Mouse (Mus musculus): ENCODE measurements around the gene Mrgbp. TPM values are rescaled to one million over a fixed set of nuclear protein-coding genes. Genes with fewer than 3 reads are reported as not detected.

Mrgbp gene
- 40.8 and 41.8 TPM in 2 replicates for polyA plus RNA-seq (2014; fragmentation: Nextera tagmentation; extraction: Ambion mirVana)

DNA sequence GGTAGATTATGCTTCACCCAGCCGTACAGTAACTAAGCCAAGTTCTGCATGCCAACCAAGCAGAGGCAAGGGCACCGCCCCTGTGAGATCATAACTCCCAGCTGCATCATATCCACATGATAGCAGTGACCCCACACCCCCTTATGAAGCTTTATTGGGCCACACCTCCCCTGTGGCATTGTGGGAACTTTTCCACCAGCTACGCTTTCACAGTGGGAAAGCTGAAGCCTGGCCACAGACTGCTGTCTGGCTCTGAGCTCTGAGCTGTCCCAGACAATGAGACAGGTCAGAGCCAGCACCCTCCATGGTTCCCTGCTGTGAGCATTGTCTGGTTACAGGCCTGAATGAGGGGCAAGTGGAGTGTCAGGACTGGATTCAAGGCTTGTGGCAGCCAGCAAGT lies at the start of gene Mrgbp:
Gene Mrgbp, plus strand, starts transcription at position 303 of the 400 bp plus-strand sequence.
- WGBS = 81% methylated on average over 3 of the region's 3 CpGs
- H3K27me3 ChIP-seq (ENCODE audit: control insufficient read depth, insufficient read depth, low read length) = no peaks in the 10 kb centered on the region
- H3K4me2 ChIP-seq (ENCODE audit: low read depth) = no peak within 1 kb of the TSS
- H3K4me3 ChIP-seq (ENCODE audit: low read depth, low read length) = no peak within 1 kb of the TSS
- ATAC-seq (ENCODE audit: insufficient read depth, low FRiP score, low TSS enrichment) (no peak), DNase-seq (ENCODE audit: low spot score) (no peak)
- no peak within 1 kb of the TSS for H3K9ac ChIP-seq (ENCODE audit: low read length)
- no peaks in the 10 kb centered on the region for H3K36me3 ChIP-seq (ENCODE audit: control insufficient read depth, insufficient read depth, low read length)
- no peak within 1 kb of the TSS for H3K27ac ChIP-seq (ENCODE audit: low read depth, low read length)
- 0 out of 2 replicates have a peak, but pooled peaks cover 4% of the 10 kb centered on the region for H3K4me1 ChIP-seq (ENCODE audit: control insufficient read depth, insufficient read depth, low read length)
- H3K9me3 ChIP-seq (ENCODE audit: control insufficient read depth, low read length) = no peaks in the 10 kb centered on the region

DNA sequence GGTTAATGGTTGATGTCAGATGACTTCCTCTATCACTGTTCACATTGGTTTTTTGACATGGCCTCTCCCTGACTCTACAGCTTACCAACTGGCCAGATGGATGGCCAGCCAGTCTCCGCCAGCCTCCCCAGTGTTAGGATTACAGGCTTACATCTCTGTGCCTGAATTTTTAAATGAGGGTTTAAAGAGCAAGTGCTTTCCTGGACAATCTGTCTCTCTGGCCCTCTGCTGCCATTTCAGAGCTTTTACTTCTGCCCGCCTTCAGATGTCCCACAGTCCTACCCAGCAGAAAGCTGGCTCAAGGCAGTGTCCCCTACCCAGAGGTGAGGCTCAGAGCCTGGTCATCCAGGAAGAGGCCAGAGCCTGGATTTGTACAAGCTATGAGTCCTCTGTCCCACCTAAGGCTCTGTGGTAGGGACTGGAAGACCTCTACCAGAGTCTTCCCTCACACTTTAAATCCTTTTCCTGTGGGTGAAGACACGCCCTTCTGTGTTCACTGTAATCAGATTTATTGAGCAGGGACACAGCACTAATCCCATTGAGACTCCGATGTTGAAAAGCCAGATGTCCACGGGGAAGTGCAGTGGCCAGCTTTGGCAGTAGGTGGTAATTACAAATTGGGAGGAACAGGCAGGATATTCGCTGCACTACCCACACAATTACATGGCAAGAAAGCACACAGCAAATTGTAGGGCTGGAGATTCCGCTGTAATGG lies 49.3 kb upstream of the Mrgbp start:
- H3K4me1 ChIP-seq (ENCODE audit: control insufficient read depth, insufficient read depth, low read length) = 0 out of 2 replicates have a peak, but pooled peaks cover 4% of the 10 kb centered on the region
- H3K4me2 ChIP-seq (ENCODE audit: low read depth) = no peak overlapping the region
- no peak overlapping the region for H3K9ac ChIP-seq (ENCODE audit: low read length)
- no peaks in the 10 kb centered on the region for H3K36me3 ChIP-seq (ENCODE audit: control insufficient read depth, insufficient read depth, low read length)
- DNase-seq (ENCODE audit: low spot score) (no peak), ATAC-seq (ENCODE audit: insufficient read depth, low FRiP score, low TSS enrichment) (no peak)
- WGBS = 68% methylated on average over 7 of the region's 7 CpGs
- no peak overlapping the region for H3K27ac ChIP-seq (ENCODE audit: low read depth, low read length)
- H3K4me3 ChIP-seq (ENCODE audit: low read depth, low read length) = no peak overlapping the region
- H3K27me3 ChIP-seq (ENCODE audit: control insufficient read depth, insufficient read depth, low read length) = no peaks in the 10 kb centered on the region
- no peaks in the 10 kb centered on the region for H3K9me3 ChIP-seq (ENCODE audit: control insufficient read depth, low read length)

- ATAC-seq (ENCODE audit: insufficient read depth, low FRiP score, low TSS enrichment) = no peak
- H3K27ac ChIP-seq (ENCODE audit: low read depth, low read length) = no peak overlapping the region
- H3K4me3 ChIP-seq (ENCODE audit: low read depth, low read length) = no peak overlapping the region
- H3K9me3 ChIP-seq (ENCODE audit: control insufficient read depth, low read length) = no peaks in the 10 kb centered on the region
- H3K36me3 ChIP-seq (ENCODE audit: control insufficient read depth, insufficient read depth, low read length) = no peaks in the 10 kb centered on the region
- no peak overlapping the region for H3K9ac ChIP-seq (ENCODE audit: low read length)
- H3K4me2 ChIP-seq (ENCODE audit: low read depth) = no peak overlapping the region
- no peak for DNase-seq (ENCODE audit: low spot score)
- 0 out of 2 replicates have a peak, but pooled peaks cover 4% of the 10 kb centered on the region for H3K4me1 ChIP-seq (ENCODE audit: control insufficient read depth, insufficient read depth, low read length)
- no peaks in the 10 kb centered on the region for H3K27me3 ChIP-seq (ENCODE audit: control insufficient read depth, insufficient read depth, low read length)
- 58% methylated on average over 6 of the region's 6 CpGs for WGBS
Observed at GRCm38 (mm10) chr2:180532386-180532995, 48.6 kb upstream of the Mrgbp start.

- H3K4me3 ChIP-seq (ENCODE audit: low read depth, low read length) = no peak overlapping the region
- 0 out of 2 replicates have a peak, but pooled peaks cover 4% of the 10 kb centered on the region for H3K4me1 ChIP-seq (ENCODE audit: control insufficient read depth, insufficient read depth, low read length)
- 74% methylated on average over 4 of the region's 4 CpGs for WGBS
- no peaks in the 10 kb centered on the region for H3K36me3 ChIP-seq (ENCODE audit: control insufficient read depth, insufficient read depth, low read length)
- no peaks in the 10 kb centered on the region for H3K9me3 ChIP-seq (ENCODE audit: control insufficient read depth, low read length)
- H3K27ac ChIP-seq (ENCODE audit: low read depth, low read length) = no peak overlapping the region
- H3K4me2 ChIP-seq (ENCODE audit: low read depth) = no peak overlapping the region
- no peak overlapping the region for H3K9ac ChIP-seq (ENCODE audit: low read length)
- no peaks in the 10 kb centered on the region for H3K27me3 ChIP-seq (ENCODE audit: control insufficient read depth, insufficient read depth, low read length)
- no peak for ATAC-seq (ENCODE audit: insufficient read depth, low FRiP score, low TSS enrichment)
- no peak for DNase-seq (ENCODE audit: low spot score)
Observed at GRCm38 (mm10) chr2:180533237-180533636, 47.9 kb upstream of the Mrgbp start.

DNA sequence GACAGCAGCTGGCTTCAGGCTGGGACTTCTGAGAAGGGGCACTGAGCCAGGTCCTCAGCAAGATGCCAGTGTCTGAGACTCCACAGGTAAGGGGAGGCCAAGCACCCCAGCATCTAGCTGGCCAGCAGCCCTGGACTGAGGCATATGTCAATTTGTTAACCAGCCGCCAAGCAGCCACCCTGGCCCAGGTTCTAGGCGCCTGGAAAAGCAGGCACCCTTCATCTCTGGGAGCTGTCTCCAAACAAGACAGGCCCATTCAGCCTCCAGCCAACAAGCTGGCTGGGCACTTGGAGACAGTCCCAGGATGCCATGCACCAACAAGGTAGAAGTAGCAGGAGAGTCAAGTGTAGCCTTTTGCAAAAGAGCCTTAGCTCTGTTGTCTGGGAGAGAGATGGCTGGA lies 37.4 kb upstream of the Mrgbp start:
- H3K36me3 ChIP-seq (ENCODE audit: control insufficient read depth, insufficient read depth, low read length) = no peaks in the 10 kb centered on the region
- DNase-seq (ENCODE audit: low spot score) (no peak), ATAC-seq (ENCODE audit: insufficient read depth, low FRiP score, low TSS enrichment) (no peak)
- no peak overlapping the region for H3K4me3 ChIP-seq (ENCODE audit: low read depth, low read length)
- H3K4me2 ChIP-seq (ENCODE audit: low read depth) = no peak overlapping the region
- 91% methylated on average over 2 of the region's 2 CpGs for WGBS
- no peak overlapping the region for H3K9ac ChIP-seq (ENCODE audit: low read length)
- no peaks in the 10 kb centered on the region for H3K27me3 ChIP-seq (ENCODE audit: control insufficient read depth, insufficient read depth, low read length)
- no peak overlapping the region for H3K27ac ChIP-seq (ENCODE audit: low read depth, low read length)
- peaks cover 3% of the 10 kb centered on the region; the same call in 1 of the 2 replicates for H3K4me1 ChIP-seq (ENCODE audit: control insufficient read depth, insufficient read depth, low read length)
- no peaks in the 10 kb centered on the region for H3K9me3 ChIP-seq (ENCODE audit: control insufficient read depth, low read length)

- Histone ChIP-seq H3K36me3 (ENCODE audit: control insufficient read depth, insufficient read depth, low read length) (no peaks in the 10 kb centered on the region), H3K27me3 (ENCODE audit: control insufficient read depth, insufficient read depth, low read length) (no peaks in the 10 kb centered on the region), H3K4me3 (ENCODE audit: low read depth, low read length) (no peak overlapping the region), H3K4me2 (ENCODE audit: low read depth) (no peak overlapping the region), H3K9ac (ENCODE audit: low read length) (no peak overlapping the region), H3K27ac (ENCODE audit: low read depth, low read length) (no peak overlapping the region), H3K9me3 (ENCODE audit: control insufficient read depth, low read length) (no peaks in the 10 kb centered on the region), H3K4me1 (ENCODE audit: control insufficient read depth, insufficient read depth, low read length) (peaks cover 3% of the 10 kb centered on the region; the same call in 1 of the 2 replicates)
- DNase-seq (ENCODE audit: low spot score) = no peak
- 85% methylated on average over 18 of the region's 18 CpGs for WGBS
- no peak for ATAC-seq (ENCODE audit: insufficient read depth, low FRiP score, low TSS enrichment)
Observed at GRCm38 (mm10) chr2:180545046-180545445, 36.1 kb upstream of the Mrgbp start.

DNA sequence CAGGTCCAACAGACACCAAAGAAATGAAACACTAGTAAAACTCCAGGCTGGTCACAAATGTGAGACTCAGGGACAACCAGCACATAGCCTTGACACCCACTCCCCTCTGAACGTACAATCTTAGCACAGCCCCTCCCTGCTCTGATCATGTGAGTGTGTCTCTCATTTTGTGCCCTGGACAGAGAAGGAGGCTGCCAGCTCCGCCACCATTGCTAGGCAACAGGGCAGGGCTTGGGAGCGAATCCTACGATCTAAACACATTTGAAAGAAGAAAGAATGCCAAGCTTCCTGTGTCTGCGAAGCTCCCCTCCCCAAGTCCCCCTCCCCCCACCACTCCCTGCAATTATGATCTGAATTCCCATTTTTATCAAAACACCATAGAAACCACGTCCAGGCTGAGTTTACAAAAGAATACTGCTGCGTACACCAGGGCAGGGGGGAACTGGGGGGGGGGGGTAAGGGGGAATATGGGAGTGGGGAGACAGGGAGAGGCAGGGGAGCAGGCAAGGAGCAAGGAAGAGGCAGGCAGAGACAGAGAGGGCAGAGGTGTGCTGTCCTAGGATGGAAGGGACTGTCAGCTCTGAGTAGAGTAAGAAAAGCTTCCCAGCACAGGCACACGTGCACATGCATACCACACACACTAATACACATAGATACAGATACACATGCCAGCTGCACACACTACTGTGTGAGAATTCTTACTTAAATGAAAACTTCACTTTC lies 33.6 kb upstream of the Mrgbp start:
- DNase-seq (ENCODE audit: low spot score) = peak; percentile 46
- 33% methylated on average over 8 of the region's 8 CpGs for WGBS
- no peak overlapping the region for H3K27ac ChIP-seq (ENCODE audit: low read depth, low read length)

DNA sequence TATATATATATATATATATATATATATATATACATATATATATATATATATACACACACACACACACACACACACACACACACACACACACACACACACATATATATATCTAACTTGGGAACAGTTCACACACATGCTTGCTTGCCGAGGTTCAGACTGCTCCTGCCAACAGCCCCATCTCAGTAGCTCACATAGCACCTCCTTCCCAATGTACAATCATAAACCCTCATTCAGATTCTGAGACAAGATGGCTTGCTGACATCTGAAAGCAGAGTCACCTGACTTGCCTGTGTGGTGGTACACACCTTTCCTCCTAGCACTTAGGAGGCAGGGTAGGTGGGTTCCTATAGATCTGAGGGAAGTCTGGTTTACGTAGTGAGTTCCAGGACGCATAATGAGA lies 28.8 kb upstream of the Mrgbp start:
- Histone ChIP-seq H3K4me2 (ENCODE audit: low read depth) (no peak overlapping the region), H3K9me3 (ENCODE audit: control insufficient read depth, low read length) (no peaks in the 10 kb centered on the region), H3K27ac (ENCODE audit: low read depth, low read length) (no peak overlapping the region), H3K4me3 (ENCODE audit: low read depth, low read length) (no peak overlapping the region), H3K4me1 (ENCODE audit: control insufficient read depth, insufficient read depth, low read length) (no peaks in the 10 kb centered on the region), H3K9ac (ENCODE audit: low read length) (no peak overlapping the region), H3K27me3 (ENCODE audit: control insufficient read depth, insufficient read depth, low read length) (no peaks in the 10 kb centered on the region), H3K36me3 (ENCODE audit: control insufficient read depth, insufficient read depth, low read length) (no peaks in the 10 kb centered on the region)
- ATAC-seq (ENCODE audit: insufficient read depth, low FRiP score, low TSS enrichment) (no peak), DNase-seq (ENCODE audit: low spot score) (no peak)
- WGBS = 86% methylated on average over 3 of the region's 3 CpGs

More for the DNA sequence above, 33.6 kb upstream of the Mrgbp start:
- Histone ChIP-seq H3K27me3 (ENCODE audit: control insufficient read depth, insufficient read depth, low read length) (no peaks in the 10 kb centered on the region), H3K4me3 (ENCODE audit: low read depth, low read length) (no peak overlapping the region), H3K9me3 (ENCODE audit: control insufficient read depth, low read length) (no peaks in the 10 kb centered on the region), H3K36me3 (ENCODE audit: control insufficient read depth, insufficient read depth, low read length) (no peaks in the 10 kb centered on the region), H3K4me1 (ENCODE audit: control insufficient read depth, insufficient read depth, low read length) (peaks cover 3% of the 10 kb centered on the region; the same call in 1 of the 2 replicates), H3K9ac (ENCODE audit: low read length) (no peak overlapping the region), H3K4me2 (ENCODE audit: low read depth) (no peak overlapping the region; the same call in 1 of the 2 replicates)
- 0 out of 2 replicates have a peak, but pooled peaks have one; percentile 41 for ATAC-seq (ENCODE audit: insufficient read depth, low FRiP score, low TSS enrichment)

Measured in neural tube, embryonic 11.5 days (tissue).